Mouse (Mus musculus) heart, adult 2 months (tissue): ENCODE measurements around the gene Ndufs6. TPM values are rescaled to one million over a fixed set of nuclear protein-coding genes. Genes with fewer than 3 reads are reported as not detected.

Source experiments
- DNase-seq, 2 experiments: peaks; one replicate each; pipeline ENCODE4 v3.0.0; 2021
- H3K27ac ChIP-seq: fragments of 200-600 bp; 2 replicates; pipeline ENCODE4 v1.8.1; 2022
- H3K27me3 ChIP-seq: fragments of 200-500 bp; 2 replicates; pipeline ENCODE4 v1.6.1; 2012; ENCODE audit warnings: mild to moderate bottlenecking, low read length, inconsistent platforms, mixed read lengths; ENCODE audit not compliant: control insufficient read depth, insufficient read depth
- H3K36me3 ChIP-seq: fragments of 200-500 bp; 2 replicates; pipeline ENCODE4 v1.6.1; 2012; ENCODE audit warnings: low read length, inconsistent platforms; ENCODE audit not compliant: control insufficient read depth, insufficient read depth
- H3K4me1 ChIP-seq: fragments of 200-500 bp; 2 replicates; pipeline ENCODE4 v1.6.1; 2011; ENCODE audit warnings: low read length; ENCODE audit not compliant: control insufficient read depth, insufficient read depth
- H3K4me3 ChIP-seq: fragments of 200-600 bp; 2 replicates; pipeline ENCODE4 v1.8.1; 2022
- H3K79me2 ChIP-seq: fragments of 200-500 bp; replicated peaks from 2 replicates; pipeline ENCODE4 v1.6.1; 2012; ENCODE audit warnings: mild to moderate bottlenecking, inconsistent platforms, low read length, moderate library complexity, mixed read lengths; ENCODE audit not compliant: control insufficient read depth, insufficient read depth
- H3K9ac ChIP-seq: fragments of 200-500 bp; 2 replicates; pipeline ENCODE4 v1.6.1; 2012; ENCODE audit warnings: low read depth, mild to moderate bottlenecking, control low read depth, inconsistent platforms, low read length, mixed read lengths
- CTCF ChIP-seq: fragments of 200-600 bp; IDR thresholded peaks from 2 replicates; pipeline ENCODE4 v1.8.1; 2022; ENCODE audit warnings: antibody characterized with exemption, mild to moderate bottlenecking, moderate library complexity
- EP300 ChIP-seq: fragments of 200-500 bp; IDR thresholded peaks from 2 replicates; pipeline ENCODE4 v1.6.1; 2011; ENCODE audit warnings: low read depth, low read length, control low read depth; ENCODE audit not compliant: insufficient read depth
- POLR2A ChIP-seq: fragments of 200-500 bp; IDR thresholded peaks from 2 replicates; pipeline ENCODE4 v1.6.1; 2011; ENCODE audit warnings: mild to moderate bottlenecking, low read depth, low read length, control low read depth; ENCODE audit not compliant: insufficient read depth
- WGBS: fragments of 180-500 bp; shearing (Covaris S2); methylation state at CpG from one replicate; pipeline ENCODE4 v1.1.7; 2018; 5-methylcytosine and 5-hydroxymethylcytosine counted together
- intact Hi-C: fragments of 180-260 bp; cut with DNase I; formaldehyde crosslinking; loops from one replicate; pipeline ENCODE4 v1.15.1; 2025
- long read RNA-seq: library from polyadenylated mRNA; stranded (forward); transcript quantifications from one replicate; pipeline ENCODE4 v2.0.0, GENCODE M21; 2021
- polyA plus RNA-seq: library from polyadenylated mRNA; depleted of rRNA; stranded (reverse); fragments of >200 nt; gene quantifications from 2 replicates; pipeline ENCODE4 v1.2.3, GENCODE M21; 2012; rRNA removed
- total RNA-seq, 2 experiments: library from RNA; stranded (reverse); gene quantifications; 2 replicates each; pipeline ENCODE4 v1.2.3; 2021

Ndufs6 gene
- total RNA-seq (1,000 to 10,000 TPM; 1,124 to 1,284 TPM), polyA plus RNA-seq (494 and 621 TPM in 2 replicates)
- long read RNA-seq, transcript Ndufs6-201 (4 exons, 568 nt), result major isoform, 404 of 444 reads
- long read RNA-seq, transcript Ndufs6-202 (4 exons, 534 nt), result minor isoform, 19 of 444 reads
- long read RNA-seq, partial matches to known transcripts, result 14 of 444 reads
- long read RNA-seq, other reads (novel, unspliced or antisense), result 6 of 444 reads

- Histone ChIP-seq H3K4me1 (peaks cover 9% of the 10 kb centered on the region), H3K27ac (peak within 1 kb of the TSS; percentile 91), H3K27me3 (no peaks in the 10 kb centered on the region), H3K4me3 (peak within 1 kb of the TSS; percentile 67), H3K79me2 (peaks cover 2% of the 10 kb centered on the region; the same call in 1 of the 2 replicates), H3K36me3 (peaks cover 22% of the 10 kb centered on the region), H3K9ac (peak within 1 kb of the TSS; percentile 96)
- intact Hi-C loops, result loop anchor here (1.0 to 2.0 kb wide), 2 partner anchors 65 to 275 kb away; no protein-coding TSS in a partner anchor
- DNase-seq, result peak; percentile 94
- peak; percentile 89 for TF ChIP-seq POLR2A
- no peak for TF ChIP-seq CTCF
- no peak for TF ChIP-seq EP300
- WGBS, result 2% methylated on average over 45 of the region's 45 CpGs
Measured at GRCm38 (mm10) chr13:73327827-73328698, at the start of gene Ndufs6, which contains the start of gene Mrpl36. TSS of gene Ndufs6 (minus strand) at chr13:73328542. TSS of gene Mrpl36 (plus strand) at chr13:73328513.

- H3K27ac ChIP-seq, result no peak overlapping the region
- H3K36me3 ChIP-seq, result no peaks in the 10 kb centered on the region
- no peak for DNase-seq
- intact Hi-C loops, result no loop called here
- no peak overlapping the region for H3K4me3 ChIP-seq
- no peaks in the 10 kb centered on the region for H3K79me2 ChIP-seq
- no peak overlapping the region for H3K9ac ChIP-seq
- WGBS, result 85% methylated on average over 9 of the region's 9 CpGs
- no peak for TF ChIP-seq CTCF
- TF ChIP-seq EP300, result no peak
- no peaks in the 10 kb centered on the region for H3K4me1 ChIP-seq
- H3K27me3 ChIP-seq, result no peaks in the 10 kb centered on the region
Measured at GRCm38 (mm10) chr13:73377637-73378036, 49.3 kb upstream of the Ndufs6 start.

- no peaks in the 10 kb centered on the region for H3K4me1 ChIP-seq
Measured at GRCm38 (mm10) chr13:73374612-73375011, 46.3 kb upstream of the Ndufs6 start.

GRCm38 (mm10) chr13:73373367-73373766 is 45.0 kb upstream of the Ndufs6 start:
- no peak for DNase-seq
- Histone ChIP-seq H3K27ac (no peak overlapping the region), H3K36me3 (no peaks in the 10 kb centered on the region), H3K79me2 (no peaks in the 10 kb centered on the region), H3K27me3 (no peaks in the 10 kb centered on the region), H3K4me1 (no peaks in the 10 kb centered on the region), H3K9ac (no peak overlapping the region), H3K4me3 (no peak overlapping the region)
- TF ChIP-seq CTCF, result no peak
- no peak for TF ChIP-seq POLR2A
- WGBS, result 58% methylated on average over 4 of the region's 4 CpGs
- intact Hi-C loops, result no loop called here

More at GRCm38 (mm10) chr13:73374612-73375011, 46.3 kb upstream of the Ndufs6 start:
- Histone ChIP-seq H3K4me3 (no peak overlapping the region), H3K27me3 (no peaks in the 10 kb centered on the region), H3K9ac (no peak overlapping the region), H3K79me2 (no peaks in the 10 kb centered on the region), H3K27ac (no peak overlapping the region), H3K36me3 (no peaks in the 10 kb centered on the region)
- intact Hi-C loops, result no loop called here
- 77% methylated on average over 2 of the region's 2 CpGs for WGBS
- TF ChIP-seq CTCF (no peak), POLR2A (no peak), EP300 (no peak)
- DNase-seq, result no peak

GRCm38 (mm10) chr13:73357106-73357505 is 28.8 kb upstream of the Ndufs6 start:
- 83% methylated on average over 3 of the region's 3 CpGs for WGBS
- H3K27me3 ChIP-seq, result no peaks in the 10 kb centered on the region
- no peak overlapping the region for H3K9ac ChIP-seq
- H3K4me3 ChIP-seq, result no peak overlapping the region
- H3K79me2 ChIP-seq, result no peaks in the 10 kb centered on the region
- intact Hi-C loops, result no loop called here
- no peaks in the 10 kb centered on the region for H3K36me3 ChIP-seq
- no peaks in the 10 kb centered on the region for H3K4me1 ChIP-seq
- TF ChIP-seq EP300 (no peak), CTCF (no peak), POLR2A (no peak)
- no peak overlapping the region for H3K27ac ChIP-seq
- no peak for DNase-seq

- intact Hi-C loops, result loop anchor here (1.0 to 5.0 kb wide), 3 partner anchors 45 to 264 kb away; no protein-coding TSS in a partner anchor
- H3K36me3 ChIP-seq, result no peaks in the 10 kb centered on the region
Measured at GRCm38 (mm10) chr13:73352491-73352890, 24.1 kb upstream of the Ndufs6 start.

More at GRCm38 (mm10) chr13:73352491-73352890, 24.1 kb upstream of the Ndufs6 start:
- no peak for TF ChIP-seq EP300
- no peak for TF ChIP-seq POLR2A
- no peak for TF ChIP-seq CTCF
- no peak overlapping the region for H3K4me3 ChIP-seq
- no peak for DNase-seq
- H3K79me2 ChIP-seq, result no peaks in the 10 kb centered on the region
- no peaks in the 10 kb centered on the region for H3K27me3 ChIP-seq
- no peak overlapping the region for H3K9ac ChIP-seq
- no peaks in the 10 kb centered on the region for H3K4me1 ChIP-seq
- H3K27ac ChIP-seq, result no peak overlapping the region
